Mouse (Mus musculus) activated CD4-positive, CD25-positive, alpha-beta regulatory T cell, adult 4 months (primary cell): ENCODE data around the gene BC034090. TPM values are rescaled to one million over a fixed set of nuclear protein-coding genes. Genes with fewer than 3 reads are reported as not detected.
A peak's percentile ranks its signal among the peaks of the same experiment; 100 is the strongest.

Experiments
- ATAC-seq: one replicate; pipeline ENCODE4 v1.8.0; 2017
- polyA plus RNA-seq, 2 experiments: library from polyadenylated mRNA; unstranded; fragments of 100-300 nt; shearing (Covaris generic); gene quantifications; one replicate each; pipeline ENCODE4 v1.2.1; 2017

BC034090 gene
- polyA plus RNA-seq, 2 experiments from 2014 or later = 0.85 to 1.3 TPM

GRCm38 (mm10) chr1:155241701-155242487 lies 2.4 kb downstream of the BC034090 start:
- no peak for ATAC-seq

DNA sequence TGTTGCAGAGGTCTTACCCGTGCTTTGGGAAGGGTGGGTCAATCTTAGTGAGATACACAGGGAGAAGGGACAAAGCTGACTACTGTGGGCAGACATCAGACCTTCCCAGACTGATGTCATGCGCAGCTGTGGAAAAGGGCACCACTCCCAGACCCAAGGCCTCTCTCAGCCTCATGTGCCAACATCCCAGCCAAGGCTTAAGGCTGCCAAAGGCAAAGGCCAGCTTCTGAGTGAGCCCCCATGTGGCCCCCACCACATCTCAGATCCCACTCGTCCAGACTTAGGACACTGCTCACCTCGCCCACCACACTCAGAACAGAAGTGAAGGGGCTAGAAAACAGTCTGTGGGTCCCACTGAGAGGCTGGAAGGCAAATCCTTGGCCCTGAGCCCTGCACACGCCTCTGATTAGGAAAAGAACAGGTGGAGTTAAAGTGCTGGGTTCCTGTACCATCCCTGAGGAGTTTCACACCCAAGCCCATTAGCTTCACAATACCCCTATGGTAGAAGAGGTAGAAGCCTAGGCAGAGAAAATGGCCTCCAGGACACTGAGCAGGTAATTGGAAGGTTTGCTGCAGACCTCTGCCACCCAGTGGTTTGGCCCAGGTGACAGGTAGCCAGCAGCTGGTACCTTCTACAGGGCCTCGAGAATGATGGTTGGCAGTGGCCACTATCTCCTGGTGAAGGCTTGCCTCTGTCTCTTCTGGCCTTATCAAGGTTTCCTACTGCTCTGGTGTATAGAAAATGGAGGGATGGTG lies 4.1 kb downstream of the BC034090 start:
- ATAC-seq = no peak

DNA sequence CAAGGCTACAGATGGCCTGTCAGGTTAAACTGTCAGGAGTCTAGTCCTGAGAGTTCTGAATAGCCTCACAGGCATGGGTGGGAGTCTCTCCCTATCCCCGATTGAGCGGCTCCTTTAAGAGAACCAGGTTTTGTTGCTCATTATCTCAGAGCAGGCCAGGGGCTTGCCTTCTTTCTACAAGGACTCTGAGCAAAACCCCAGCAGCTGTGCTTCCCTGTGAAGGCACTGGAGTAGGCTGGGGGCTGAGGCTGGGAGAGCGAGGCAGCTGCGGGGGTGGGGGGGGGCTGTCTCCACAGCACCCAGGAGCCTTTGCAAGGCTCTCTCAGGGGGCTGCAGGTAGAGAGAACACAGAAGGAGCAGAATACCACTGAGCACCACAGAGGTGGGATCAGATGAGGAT lies 5.1 kb downstream of the BC034090 start:
- ATAC-seq = no peak

GRCm38 (mm10) chr1:155238126-155238525 lies 6.1 kb downstream of the BC034090 start:
- no peak for ATAC-seq

DNA sequence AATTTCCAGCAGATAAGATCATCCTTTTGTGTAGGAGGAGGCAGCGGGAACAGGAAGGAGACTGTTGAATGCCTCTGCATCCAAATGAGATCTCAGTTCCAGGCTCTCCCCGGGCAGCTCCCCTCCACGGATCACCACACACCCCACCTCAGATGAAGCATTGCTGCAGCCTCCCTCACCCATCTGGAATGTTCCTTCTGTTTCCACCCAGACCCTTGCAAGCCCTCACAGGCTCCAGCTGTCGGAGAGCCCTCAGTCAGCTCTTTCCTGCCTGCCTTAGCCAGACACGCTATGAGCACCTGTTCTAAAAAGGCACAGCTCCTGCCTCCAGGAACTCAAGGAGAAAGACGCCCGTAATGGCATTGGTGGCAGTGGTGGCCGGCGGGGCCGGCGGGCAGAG lies 6.9 kb downstream of the BC034090 start:
- no peak for ATAC-seq

DNA sequence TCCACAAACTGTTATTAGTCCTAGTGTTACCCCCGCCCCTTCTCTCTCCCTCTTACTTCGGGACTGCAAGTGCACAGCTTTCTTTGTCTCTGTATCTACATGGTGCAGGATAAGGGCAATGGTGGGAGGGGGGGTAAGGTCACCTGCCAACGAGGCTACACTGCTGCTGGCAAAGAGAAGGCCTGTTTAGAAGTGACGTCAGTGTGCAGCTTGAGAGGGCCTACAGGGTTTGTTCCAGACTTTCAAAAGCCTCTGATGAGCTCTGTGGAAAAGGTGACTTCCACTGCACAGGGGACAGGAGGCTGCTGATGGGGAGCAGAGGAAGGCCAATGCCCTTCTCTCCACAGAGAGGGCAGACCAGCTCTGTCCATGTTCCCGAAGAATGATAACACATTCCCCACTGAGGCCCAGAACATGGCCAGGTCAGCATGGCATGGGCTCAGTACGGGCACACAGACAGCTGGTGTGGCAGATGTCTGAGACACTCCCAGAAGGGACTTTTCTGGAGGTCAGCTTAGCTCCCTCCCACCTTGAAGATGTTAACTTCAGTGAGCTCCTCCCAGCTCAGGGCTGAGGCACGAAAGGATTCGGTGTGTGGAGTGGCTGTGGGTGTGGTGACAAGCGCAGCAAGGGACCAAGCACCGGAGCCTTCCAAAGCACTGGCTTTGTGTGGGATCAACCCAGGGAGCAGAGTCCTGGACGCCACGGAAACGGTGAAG lies 7.8 kb downstream of the BC034090 start:
- ATAC-seq = no peak

- ATAC-seq = no peak
Observed at GRCm38 (mm10) chr1:155235641-155236040, 8.6 kb downstream of the BC034090 start.

DNA sequence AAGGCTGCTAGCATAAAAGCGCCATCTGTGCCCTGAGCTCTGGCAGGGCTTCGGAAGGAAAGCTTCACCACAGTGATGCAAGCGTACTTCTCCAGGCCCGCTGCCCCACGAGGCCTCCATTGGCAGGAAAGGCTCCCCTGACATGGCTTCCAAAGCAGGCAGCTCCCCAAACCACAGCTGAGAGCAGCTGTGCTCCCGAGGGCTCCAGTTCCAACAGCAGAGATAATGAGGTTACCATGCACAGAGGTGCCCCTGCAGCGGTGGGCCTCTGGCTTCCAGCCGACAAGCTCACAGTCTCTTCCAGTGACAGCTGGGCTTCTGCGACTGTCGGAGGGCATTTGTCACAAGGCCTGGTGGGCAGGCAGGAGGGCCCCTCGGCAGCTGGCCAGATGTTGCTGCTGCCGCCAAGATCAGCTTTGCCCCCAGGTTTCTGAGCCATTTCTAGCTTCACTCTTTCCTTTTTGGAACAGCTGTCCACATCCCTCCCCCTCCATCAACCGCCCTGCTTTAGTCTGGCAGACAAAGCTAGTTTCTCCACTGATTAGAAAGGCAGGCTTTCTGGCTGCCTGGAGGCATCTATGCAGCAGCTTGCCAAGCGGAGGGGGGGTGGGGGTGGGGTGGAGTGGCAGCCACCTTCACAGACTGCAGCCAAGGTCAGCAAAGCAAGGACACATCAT lies 10.2 kb downstream of the BC034090 start:
- no peak for ATAC-seq

DNA sequence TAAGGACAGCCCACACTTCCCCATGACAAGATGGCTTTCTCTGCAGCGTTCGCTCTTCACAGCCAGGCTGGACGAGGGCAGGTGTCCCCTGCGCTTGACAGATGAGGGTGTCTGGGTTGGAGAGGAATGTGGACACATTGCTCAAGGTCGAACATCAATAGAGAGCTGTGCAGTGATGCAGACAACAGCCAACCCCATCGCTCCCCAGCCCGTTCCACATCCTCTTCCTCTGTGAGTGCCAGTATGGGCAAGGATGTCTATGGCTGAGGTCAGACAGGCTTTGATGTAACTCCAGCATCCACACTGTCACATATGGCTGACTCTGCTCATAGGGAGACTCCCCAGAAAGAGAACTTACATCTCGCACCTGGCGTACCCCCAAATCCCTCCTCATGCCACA lies 10.9 kb downstream of the BC034090 start:
- no peak for ATAC-seq

DNA sequence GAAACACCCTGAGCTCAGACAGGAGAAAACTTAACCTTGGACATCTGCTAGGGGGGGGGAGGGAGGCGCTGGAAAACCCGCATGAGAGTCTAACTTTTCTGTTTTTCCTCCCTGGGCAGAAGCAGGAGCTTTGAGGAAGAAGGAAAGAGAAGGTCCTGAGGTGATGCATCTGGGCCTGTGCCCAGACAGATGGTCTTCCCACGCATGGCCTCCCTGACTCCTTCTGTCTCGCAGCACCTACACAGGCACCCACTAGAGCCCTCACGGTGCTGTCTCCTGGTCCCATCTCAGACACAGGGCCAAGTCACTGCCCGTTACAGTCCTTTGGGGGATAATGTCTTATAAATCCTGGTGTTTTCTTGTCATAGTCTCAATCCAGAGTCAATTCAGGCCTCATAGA lies 11.5 kb downstream of the BC034090 start:
- ATAC-seq = no peak

DNA sequence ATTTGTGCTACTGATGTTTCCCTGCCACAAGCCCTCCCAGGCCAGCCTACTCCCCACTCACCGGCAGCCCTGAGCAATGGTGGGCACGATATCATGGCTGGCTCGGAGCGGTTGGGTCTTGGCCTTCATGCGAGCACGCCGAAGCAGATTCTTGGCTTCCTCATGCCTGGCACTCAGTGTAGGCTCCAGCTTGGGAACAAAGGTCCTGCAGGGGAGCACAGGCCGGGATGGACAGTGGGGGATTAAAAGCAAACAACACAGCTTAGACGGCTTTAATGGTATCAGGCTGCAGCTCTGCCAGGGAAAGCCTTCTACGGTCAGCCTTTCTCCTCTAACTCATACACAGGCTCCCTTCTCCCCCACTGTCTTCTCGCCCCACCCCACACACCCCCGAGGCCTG lies 11.9 kb downstream of the BC034090 start:
- no peak for ATAC-seq

- ATAC-seq = no peak
Observed at GRCm38 (mm10) chr1:155229464-155230411, 14.5 kb downstream of the BC034090 start.

GRCm38 (mm10) chr1:155223849-155224554 lies 20.2 kb downstream of the BC034090 start:
- peak; percentile 71 for ATAC-seq

DNA sequence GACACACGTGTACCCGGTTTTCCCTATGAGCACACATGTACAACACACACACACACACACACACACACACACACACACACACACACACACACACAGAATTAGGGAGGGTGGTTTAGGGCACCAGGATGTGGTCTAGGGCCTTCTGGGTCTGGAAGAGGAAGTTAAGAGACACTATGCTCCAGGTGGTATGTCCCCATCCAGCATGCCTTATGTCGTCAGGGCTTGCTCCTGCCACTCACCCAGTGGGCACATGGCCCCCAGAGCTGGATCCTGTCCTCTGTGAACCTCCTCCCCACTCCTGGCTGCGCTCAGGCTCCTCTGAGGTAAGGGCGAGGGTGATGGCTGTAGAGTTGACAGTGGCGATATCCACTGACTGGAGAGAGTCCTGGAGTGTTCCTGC lies 21.2 kb downstream of the BC034090 start:
- peak; percentile 72 for ATAC-seq

DNA sequence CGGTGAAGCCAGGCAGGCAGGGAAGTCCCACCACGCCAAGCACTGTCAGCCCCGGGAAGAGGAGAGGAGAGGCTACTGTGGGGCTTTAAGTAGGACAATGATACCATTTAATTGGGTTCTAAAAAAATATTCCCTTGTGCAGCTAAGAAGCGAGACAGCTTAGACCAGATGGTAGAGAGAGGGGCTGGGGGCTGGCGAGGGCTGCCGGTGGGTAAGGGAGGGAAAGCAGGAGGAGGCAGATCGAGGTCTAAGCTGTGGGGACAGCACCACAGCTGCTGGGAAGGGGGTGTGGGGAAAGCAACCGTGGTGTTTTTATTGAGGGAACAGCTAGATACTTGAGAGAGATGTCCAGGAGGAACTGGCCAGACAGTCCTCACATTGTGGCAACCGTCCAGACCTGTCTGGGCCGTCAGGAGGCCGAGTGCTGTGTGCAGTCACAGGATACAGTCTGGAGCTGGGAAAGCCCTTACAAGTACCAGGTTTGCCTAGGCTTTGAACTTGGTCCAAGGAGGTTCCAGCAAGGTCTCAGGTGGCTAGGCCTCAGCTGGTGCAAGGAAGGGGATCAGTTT lies 22.1 kb downstream of the BC034090 start:
- ATAC-seq = no peak

DNA sequence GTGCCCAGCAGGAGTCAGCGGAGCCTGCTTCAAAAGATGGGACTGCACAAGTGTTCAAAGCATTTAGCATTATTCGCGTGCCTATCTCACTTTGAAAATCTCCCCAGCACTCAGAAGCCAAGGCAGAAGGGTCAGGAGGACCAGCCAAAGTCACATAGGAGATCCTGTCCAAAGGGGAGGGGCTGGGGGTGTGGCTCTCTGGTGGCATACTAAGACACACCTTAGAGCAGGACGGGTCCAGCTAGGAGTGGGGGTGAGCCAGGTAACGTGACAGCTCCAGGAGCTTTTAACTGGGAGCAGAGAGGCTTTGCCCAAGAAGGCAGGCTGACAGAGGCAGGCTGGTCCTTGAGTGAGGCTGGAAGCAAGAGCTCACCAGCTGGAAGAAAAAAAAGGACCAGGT lies 25.3 kb downstream of the BC034090 start:
- ATAC-seq = no peak

DNA sequence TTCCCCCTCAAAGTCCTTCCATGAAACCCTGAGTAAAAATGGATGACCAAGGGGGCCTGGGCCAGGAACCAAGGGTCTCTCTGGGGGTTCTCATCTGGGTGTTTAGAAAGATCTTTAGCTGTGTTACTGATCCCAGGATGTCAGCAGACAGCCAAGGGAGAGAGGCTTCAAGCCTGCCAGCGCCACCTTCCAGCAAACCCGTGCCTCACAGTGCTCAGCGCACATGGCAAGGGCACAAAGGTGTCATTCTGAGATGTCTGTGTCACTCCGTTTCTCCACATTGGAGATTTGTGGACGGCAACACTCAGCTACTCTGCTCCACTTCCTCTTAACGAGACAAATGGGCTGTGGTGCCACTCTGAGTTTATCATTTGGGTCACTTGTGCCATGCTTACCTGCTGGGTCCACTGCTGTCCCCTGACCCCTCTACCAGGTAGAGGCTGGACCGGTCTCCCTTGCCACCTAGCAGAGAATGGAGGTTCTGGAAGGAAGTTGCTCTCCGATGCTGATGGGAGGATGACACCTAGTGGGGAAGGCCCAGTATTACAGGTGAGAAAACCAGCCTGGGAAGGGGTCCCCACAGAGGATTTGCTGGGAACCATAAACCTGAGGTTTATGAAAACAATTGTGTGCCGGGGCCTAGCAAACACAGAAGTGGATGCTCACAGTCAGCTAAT lies 26.2 kb downstream of the BC034090 start:
- ATAC-seq = peak; percentile 29

- ATAC-seq = no peak
Observed at GRCm38 (mm10) chr1:155216844-155217243, 27.4 kb downstream of the BC034090 start.

- ATAC-seq = no peak
Observed at GRCm38 (mm10) chr1:155216313-155216712, 27.9 kb downstream of the BC034090 start.
